Mouse (Mus musculus) kidney, adult 2 months (tissue): ENCODE data around the gene Slc17a9. TPM values are rescaled to one million over a fixed set of nuclear protein-coding genes. Genes with fewer than 3 reads are reported as not detected.

Experiments used
- DNase-seq: peaks from one replicate; pipeline ENCODE4 v3.0.0; 2021
- H3K27ac ChIP-seq: fragments of 200-500 bp; 2 replicates; pipeline ENCODE4 v1.5.1; 2012; ENCODE audit warnings: low read depth, low read length, control low read depth, inconsistent platforms; ENCODE audit not compliant: insufficient read depth
- H3K27me3 ChIP-seq: fragments of 200-500 bp; replicated peaks from 2 replicates; pipeline ENCODE4 v1.6.1; 2012; ENCODE audit warnings: mild to moderate bottlenecking, moderate library complexity, low read length, inconsistent platforms; ENCODE audit not compliant: control insufficient read depth, insufficient read depth
- H3K36me3 ChIP-seq: fragments of 200-500 bp; 2 replicates; pipeline ENCODE4 v1.6.1; 2012; ENCODE audit warnings: mild to moderate bottlenecking, moderate library complexity, low read length, inconsistent platforms; ENCODE audit not compliant: control insufficient read depth, insufficient read depth
- H3K4me1 ChIP-seq: fragments of 200-500 bp; 2 replicates; pipeline ENCODE4 v1.6.1; 2011; ENCODE audit warnings: low read length; ENCODE audit not compliant: control insufficient read depth, insufficient read depth
- H3K4me3 ChIP-seq: fragments of 200-500 bp; 2 replicates; pipeline ENCODE4 v1.5.1; 2011; ENCODE audit warnings: mild to moderate bottlenecking, low read depth, low read length, control low read depth; ENCODE audit not compliant: insufficient read depth
- CTCF ChIP-seq: fragments of 200-500 bp; conservative IDR thresholded peaks from 2 replicates; pipeline ENCODE4 v1.5.1; 2011; ENCODE audit warnings: low read depth, mild to moderate bottlenecking, control low read depth, low read length, moderate library complexity, mixed read lengths; ENCODE audit not compliant: insufficient read depth, insufficient read length
- POLR2A ChIP-seq: fragments of 200-500 bp; IDR thresholded peaks from one replicate; pipeline ENCODE4 v1.6.1; 2011; ENCODE audit warnings: low read depth, low read length, control low read depth
- WGBS: fragments of 180-500 bp; shearing (Covaris S2); methylation state at CpG from one replicate; pipeline ENCODE4 v1.1.7; 2018; 5-methylcytosine and 5-hydroxymethylcytosine counted together
- polyA plus RNA-seq: library from polyadenylated mRNA; depleted of rRNA; stranded (reverse); fragments of >200 nt; gene quantifications from 2 replicates; pipeline ENCODE4 v1.2.3, GENCODE M21; 2012

The Slc17a9 gene
- polyA plus RNA-seq, 1 experiment: 3.0 TPM

- DNase-seq: no peak
- TF ChIP-seq POLR2A (no peak), CTCF (no peak)
- no peaks in the 10 kb centered on the region for H3K36me3 ChIP-seq
- no peaks in the 10 kb centered on the region for H3K4me1 ChIP-seq
- no peak overlapping the region for H3K4me3 ChIP-seq
- H3K27ac ChIP-seq: no peak overlapping the region
- 43% methylated on average over 3 of the region's 3 CpGs for WGBS
- H3K27me3 ChIP-seq: no peaks in the 10 kb centered on the region
Measured at GRCm38 (mm10) chr2:180740349-180740748, 15.3 kb downstream of the Slc17a9 start.

DNA sequence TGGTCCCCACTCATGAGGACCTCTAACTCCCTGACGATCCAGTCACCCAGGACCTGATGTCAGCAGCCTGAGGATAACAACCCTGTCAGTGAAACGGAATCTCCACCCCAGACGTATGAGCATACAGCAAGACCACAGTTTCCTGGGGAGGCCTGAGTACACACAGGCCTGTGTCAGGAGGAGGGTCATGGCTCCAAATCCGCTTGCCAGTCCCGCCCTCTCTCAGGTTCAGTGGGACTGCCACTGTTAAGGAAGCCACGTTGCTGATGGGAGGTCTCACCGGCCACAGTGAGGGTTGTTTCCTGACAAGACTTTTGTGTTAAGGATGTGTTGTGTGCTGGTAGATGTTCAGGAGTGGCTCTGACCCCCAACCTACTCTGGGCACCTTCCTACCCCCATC, 16.4 kb downstream of the Slc17a9 start:
- Histone ChIP-seq H3K4me3 (no peak overlapping the region), H3K27ac (no peak overlapping the region), H3K27me3 (no peaks in the 10 kb centered on the region), H3K36me3 (no peaks in the 10 kb centered on the region), H3K4me1 (no peaks in the 10 kb centered on the region)
- TF ChIP-seq POLR2A (no peak), CTCF (no peak)
- 65% methylated on average over 7 of the region's 7 CpGs for WGBS
- no peak for DNase-seq

DNA sequence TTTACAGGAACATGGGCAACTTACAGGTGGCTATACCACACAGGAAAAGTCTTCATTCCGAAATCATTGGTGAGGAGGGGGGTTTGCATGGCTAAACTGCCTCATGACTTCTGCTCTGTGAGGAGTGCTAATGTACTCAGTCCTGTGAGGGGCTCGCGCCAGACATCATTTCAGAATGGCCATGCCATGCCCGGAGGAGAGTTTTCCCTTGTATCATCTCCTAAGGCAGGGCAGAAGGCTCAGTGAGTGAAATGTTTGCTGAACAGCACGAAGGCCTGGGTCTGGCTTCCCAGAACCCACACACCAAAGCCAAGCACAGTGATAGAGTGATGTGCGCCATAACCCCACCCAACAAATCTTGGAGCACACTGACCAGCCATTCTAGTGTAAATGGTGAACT, 17.8 kb downstream of the Slc17a9 start:
- no peak for TF ChIP-seq POLR2A
- no peak for TF ChIP-seq CTCF
- no peak overlapping the region for H3K27ac ChIP-seq
- no peaks in the 10 kb centered on the region for H3K36me3 ChIP-seq
- no peaks in the 10 kb centered on the region for H3K4me1 ChIP-seq
- H3K4me3 ChIP-seq: no peak overlapping the region
- no peak for DNase-seq
- no peaks in the 10 kb centered on the region for H3K27me3 ChIP-seq
- 85% methylated on average over 6 of the region's 6 CpGs for WGBS

DNA sequence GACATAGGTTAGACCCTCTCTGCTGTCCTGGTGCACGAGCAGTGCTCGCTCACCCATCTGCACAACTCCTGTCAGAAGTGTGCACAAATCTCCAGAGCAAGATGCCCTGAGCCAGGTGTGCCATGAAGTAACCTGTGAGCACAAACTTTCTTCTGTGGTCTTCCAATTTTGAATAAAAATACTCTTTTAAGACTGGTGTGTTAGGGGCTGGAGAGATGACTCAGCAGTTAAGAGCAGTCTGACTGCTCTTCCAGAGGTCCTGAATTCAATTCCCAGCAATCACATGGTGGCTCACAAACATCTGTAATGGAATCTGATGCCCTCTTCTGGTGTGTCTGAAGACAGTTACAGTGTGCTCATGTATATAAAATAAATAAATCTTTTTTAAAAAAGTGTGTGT, 18.3 kb downstream of the Slc17a9 start:
- Histone ChIP-seq H3K27ac (no peak overlapping the region), H3K4me3 (no peak overlapping the region), H3K4me1 (no peaks in the 10 kb centered on the region), H3K27me3 (no peaks in the 10 kb centered on the region), H3K36me3 (no peaks in the 10 kb centered on the region)
- no peak for TF ChIP-seq POLR2A
- TF ChIP-seq CTCF: no peak
- 90% methylated on average over 2 of the region's 2 CpGs for WGBS
- no peak for DNase-seq

GRCm38 (mm10) chr2:180745248-180745927, 20.3 kb downstream of the Slc17a9 start:
- Histone ChIP-seq H3K4me1 (no peaks in the 10 kb centered on the region), H3K4me3 (no peak overlapping the region), H3K27me3 (no peaks in the 10 kb centered on the region), H3K27ac (no peak overlapping the region), H3K36me3 (no peaks in the 10 kb centered on the region)
- DNase-seq: peak; percentile 87
- TF ChIP-seq CTCF (peak; percentile 100; the same call in 1 of the 2 replicates), POLR2A (no peak)
- WGBS: 31% methylated on average over 17 of the region's 17 CpGs

- Histone ChIP-seq H3K36me3 (no peaks in the 10 kb centered on the region), H3K27ac (no peak overlapping the region), H3K27me3 (no peaks in the 10 kb centered on the region), H3K4me3 (no peak overlapping the region), H3K4me1 (no peaks in the 10 kb centered on the region)
- DNase-seq: peak; percentile 17
- WGBS: 20% methylated on average over 5 of the region's 5 CpGs
- TF ChIP-seq POLR2A (no peak), CTCF (no peak)
Measured at GRCm38 (mm10) chr2:180746569-180747192, 21.6 kb downstream of the Slc17a9 start.

GRCm38 (mm10) chr2:180748904-180749303, 23.8 kb downstream of the Slc17a9 start:
- Histone ChIP-seq H3K4me1 (no peaks in the 10 kb centered on the region), H3K27me3 (no peaks in the 10 kb centered on the region), H3K4me3 (no peak overlapping the region), H3K36me3 (no peaks in the 10 kb centered on the region), H3K27ac (no peak overlapping the region)
- TF ChIP-seq CTCF (no peak), POLR2A (no peak)
- no peak for DNase-seq
- 54% methylated on average over 5 of the region's 5 CpGs for WGBS

DNA sequence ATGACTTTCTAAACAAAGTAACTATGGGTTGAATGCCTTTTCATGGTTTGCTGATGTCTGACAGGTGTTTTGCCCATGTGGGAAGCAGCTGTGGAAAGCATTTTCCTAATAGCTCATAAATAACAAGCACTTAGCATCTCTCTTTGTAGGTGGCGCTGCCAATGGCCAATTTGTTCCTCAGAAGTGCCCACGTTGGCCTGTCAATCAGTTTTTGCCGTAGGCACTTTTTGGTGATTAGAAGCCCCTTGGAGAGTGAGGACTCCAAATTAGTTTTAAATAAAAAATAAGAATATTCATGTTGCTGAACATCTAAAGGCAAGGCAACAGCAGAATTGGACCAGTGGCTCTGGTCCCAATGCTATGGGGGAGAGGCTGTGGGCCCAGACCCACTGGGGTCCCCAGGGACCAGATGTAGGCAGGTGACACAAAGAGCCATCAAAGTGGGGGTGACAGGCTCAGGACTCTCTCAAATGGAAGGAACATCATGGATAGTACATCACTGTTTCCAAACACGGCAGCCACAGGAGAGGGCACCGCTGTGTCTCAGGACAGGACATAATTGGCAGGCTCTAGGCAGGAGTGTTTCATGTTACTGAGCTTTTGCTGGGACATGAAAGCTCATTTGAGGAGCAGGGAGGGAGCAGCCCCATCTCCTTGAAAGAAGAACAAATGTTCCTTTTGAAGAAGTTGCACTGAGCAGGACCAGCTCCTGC, 30.1 kb downstream of the Slc17a9 start:
- no peak for DNase-seq
- H3K27me3 ChIP-seq: no peaks in the 10 kb centered on the region
- no peaks in the 10 kb centered on the region for H3K36me3 ChIP-seq
- no peak overlapping the region for H3K27ac ChIP-seq
- 78% methylated on average over 5 of the region's 5 CpGs for WGBS
- TF ChIP-seq POLR2A (no peak), CTCF (no peak)
- no peak overlapping the region for H3K4me3 ChIP-seq
- no peaks in the 10 kb centered on the region for H3K4me1 ChIP-seq
